Mouse (Mus musculus) sigmoid colon, adult 10 weeks (tissue): Measurements from ENCODE around the gene Mypop. TPM values are rescaled to one million over a fixed set of nuclear protein-coding genes. Genes with fewer than 3 reads are reported as not detected.

Experiments used
- polyA plus RNA-seq: library from polyadenylated mRNA; stranded (reverse); fragments of 350-450 nt; fragmentation: Illumina TruSeq; extraction: RNeasy Lipid Tissue Mini Kit (QIAGEN cat#74804); gene quantifications from one replicate; pipeline ENCODE4 v1.2.3, GENCODE M21; 2014; ENCODE audit warnings: low read depth, low replicate concordance

Gene Mypop
- not detected for polyA plus RNA-seq

DNA sequence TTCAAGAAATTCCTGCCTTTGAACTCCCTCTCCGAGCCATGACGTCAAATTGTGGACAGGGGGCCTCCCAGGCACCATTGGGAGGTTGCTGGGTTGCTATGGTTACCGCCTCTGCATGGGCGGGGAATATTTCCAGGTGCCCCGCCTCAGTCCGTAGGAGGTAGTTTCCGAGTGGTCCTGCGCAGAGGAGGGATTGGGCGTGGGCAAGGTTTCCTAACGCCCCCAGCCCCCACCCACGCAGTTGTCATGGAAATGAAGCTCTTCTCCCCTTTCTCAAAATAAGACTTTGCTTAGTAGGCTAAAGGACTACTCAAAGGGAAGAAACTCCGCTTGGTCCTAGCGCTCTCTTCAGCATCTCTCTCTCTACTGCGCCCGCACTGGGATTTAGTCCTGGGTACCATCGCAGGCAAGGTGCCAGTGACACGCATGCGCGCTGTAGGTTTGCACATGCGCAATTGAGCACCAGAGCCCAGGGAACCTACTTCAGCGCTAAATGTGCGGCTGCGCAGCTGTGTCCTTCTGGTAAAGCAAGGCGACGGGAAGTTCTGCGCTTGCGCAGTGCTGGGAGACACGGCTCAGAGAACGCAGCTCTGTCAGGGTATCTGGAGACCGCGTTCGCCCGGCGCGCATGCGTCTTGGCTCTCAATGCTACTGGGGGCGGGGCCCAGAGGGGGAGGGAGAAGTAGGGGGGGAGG is at the start of gene Mypop:
Gene Mypop (plus strand): TSS at position 645 of the 695 bp plus-strand sequence.

DNA sequence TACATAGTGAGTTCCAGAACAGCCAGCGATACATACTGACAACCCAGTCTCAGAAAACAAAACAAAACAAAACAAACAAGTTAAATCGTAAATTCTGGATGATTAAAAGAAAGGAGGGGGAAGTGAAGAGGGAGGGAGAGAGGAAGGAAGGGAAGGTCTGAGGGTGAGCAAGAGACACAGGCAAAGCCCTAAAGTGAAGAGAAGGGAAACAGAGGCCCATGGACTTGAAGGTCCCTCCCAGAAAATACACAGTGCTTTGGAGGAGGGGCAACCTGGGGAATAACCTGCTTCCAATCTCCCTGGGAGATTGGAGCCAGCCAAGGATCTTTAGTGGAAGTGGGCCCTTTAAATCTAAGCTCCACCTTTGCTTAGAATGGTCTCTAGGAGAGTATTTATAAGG is 3.9 kb upstream of the Mypop start, which contains the start of gene Nanos2:
Gene Nanos2 (plus strand): TSS at position 301 of the 400 bp plus-strand sequence.

GRCm38 (mm10) chr7:19003902-19004630 is 13.0 kb downstream of the Mypop start, which contains the start of gene Irf2bp1:
Gene Irf2bp1 (plus strand): TSS chr7:19004044.

DNA sequence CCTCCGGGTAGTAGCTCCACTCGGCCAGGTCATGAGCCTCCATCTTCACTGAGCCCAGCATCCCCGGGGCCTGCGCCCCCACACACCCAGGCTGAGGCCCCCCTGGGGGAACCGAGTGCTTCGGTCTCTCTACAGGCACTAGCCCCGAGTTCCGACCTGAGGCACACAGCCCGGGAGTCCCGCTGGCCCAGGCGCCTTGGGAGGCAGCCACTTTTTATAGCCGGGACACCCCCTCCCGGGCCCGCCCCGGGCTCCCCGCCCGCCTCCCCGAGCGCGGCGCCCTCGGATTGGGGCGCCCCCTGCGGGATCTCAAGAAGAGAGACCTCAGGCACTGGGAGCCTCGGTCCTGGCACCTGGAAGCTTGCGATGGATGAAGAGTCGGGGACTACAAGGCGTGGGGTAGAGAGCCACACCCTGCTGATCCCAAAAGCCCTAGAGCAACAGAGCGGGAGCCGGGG is 32.3 kb downstream of the Mypop start, which contains the start of gene Foxa3:
Gene Foxa3 (minus strand): TSS at position 182 of the 458 bp plus-strand sequence.

DNA sequence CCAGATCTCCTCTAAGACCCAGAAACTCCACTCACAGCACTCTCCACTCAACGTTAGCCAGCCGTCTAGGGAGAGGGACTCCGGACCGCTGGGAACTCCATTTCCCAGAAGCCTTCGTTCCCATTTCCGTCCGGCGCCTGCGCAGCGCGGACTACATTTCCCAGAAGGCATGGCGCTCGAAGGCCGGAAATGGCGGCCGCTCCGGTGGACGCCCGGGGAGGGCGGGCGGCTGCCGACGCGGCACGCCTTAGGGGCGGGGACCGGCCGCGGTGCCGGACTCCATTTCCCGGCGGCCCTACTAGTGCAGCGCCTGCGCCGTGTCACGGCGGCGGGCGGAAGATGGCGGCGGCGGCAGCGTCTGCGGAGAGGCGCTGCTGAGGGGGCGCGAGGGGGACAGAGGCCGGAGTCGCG is 33.1 kb downstream of the Mypop start, which contains the start of gene Sympk:
Gene Sympk (plus strand): TSS at position 282 of the 411 bp plus-strand sequence.

Other genes with a start within 250 kb of the Mypop start
- gene Psg19, start 192.7 kb upstream of the Mypop start, polyA plus RNA-seq: not detected
- 0.79 TPM for gene Psg17, start 169.6 kb upstream of the Mypop start, polyA plus RNA-seq
- 12.0 TPM for gene Mill2, start 151.3 kb upstream of the Mypop start, polyA plus RNA-seq
- 15.6 TPM for gene Pglyrp1, start 119.9 kb upstream of the Mypop start, polyA plus RNA-seq
- 4.1 TPM for gene Ccdc61, start 80.8 kb upstream of the Mypop start, polyA plus RNA-seq
- gene Nova2, start 65.4 kb upstream of the Mypop start, polyA plus RNA-seq: 0.25 TPM
- not detected for gene Nanos2, start 3.8 kb upstream of the Mypop start, polyA plus RNA-seq
- 1.6 TPM for gene Irf2bp1, start 12.8 kb downstream of the Mypop start, polyA plus RNA-seq
- gene Foxa3, start 32.3 kb downstream of the Mypop start, polyA plus RNA-seq: 20.9 TPM
- 4.3 TPM for gene Sympk, start 33.1 kb downstream of the Mypop start, polyA plus RNA-seq
- gene Rsph6a, start 63.4 kb downstream of the Mypop start, polyA plus RNA-seq: not detected
- not detected for gene Dmwd, start 85.0 kb downstream of the Mypop start, polyA plus RNA-seq
- gene Dmpk, start 92.6 kb downstream of the Mypop start, polyA plus RNA-seq: 12.7 TPM
- 1.1 TPM for gene Six5, start 103.3 kb downstream of the Mypop start, polyA plus RNA-seq
- gene Gm4969, start 127.1 kb downstream of the Mypop start, polyA plus RNA-seq: not detected
- 0.60 TPM for gene Fbxo46, start 128.6 kb downstream of the Mypop start, polyA plus RNA-seq
- gene Qpctl, start 158.0 kb downstream of the Mypop start, polyA plus RNA-seq: 7.0 TPM
- gene Snrpd2, start 158.5 kb downstream of the Mypop start, polyA plus RNA-seq: 2.1 TPM
- 0.44 TPM for gene Gipr, start 174.9 kb downstream of the Mypop start, polyA plus RNA-seq
- 0.76 TPM for gene Eml2, start 185.2 kb downstream of the Mypop start, polyA plus RNA-seq
- gene Gpr4, start 221.3 kb downstream of the Mypop start, polyA plus RNA-seq: 0.76 TPM
- 12.0 TPM for gene Opa3, start 237.1 kb downstream of the Mypop start, polyA plus RNA-seq